In genomic region chr7:112313211-112313610, GRCm38 (mm10) we compare ENCODE assay signal across 21 mouse cellular contexts.
DNase-seq lines count a peak whose midpoint lies in the region; ATAC-seq and TF ChIP-seq lines count a peak whose summit lies in the region.
"Had no signal": no experiment of that assay in that cellular context is flagged by ENCODE, and none has a peak within 500 bp of the region (broad histone marks: within the 10 kb centered on the region; RNA-seq: fewer than 3 reads in every experiment).

No protein-coding gene starts in this region.

- no peak for TF ChIP-seq EP300 in heart, adult 2 months (IDR thresholded peaks at IDR 0.05; ENCODE audit: insufficient read depth, low read depth, low read length)

- no peaks in the 10 kb centered on the region for H3K27me3 ChIP-seq in heart, adult 2 months (ENCODE audit: control insufficient read depth, insufficient read depth, low read length)
- H3K27me3 ChIP-seq in hindbrain, embryonic 12.5 days = no peaks in the 10 kb centered on the region
- H3K27me3 ChIP-seq in hindbrain, embryonic 10.5 days (ENCODE audit: insufficient read depth, poor library complexity, severe bottlenecking) = no peaks in the 10 kb centered on the region
- H3K27me3 ChIP-seq in lung, embryonic 15.5 days = no peaks in the 10 kb centered on the region
- no peaks in the 10 kb centered on the region for H3K27me3 ChIP-seq in forebrain, embryonic 13.5 days
- H3K27me3 ChIP-seq: hindbrain, embryonic 15.5 days; intestine, embryonic 15.5 days; liver, embryonic 13.5 days had no signal

- no peak for DNase-seq in heart, adult 2 months
- no peak for DNase-seq in heart, postnatal 10 days
- no peak for DNase-seq in hindbrain, embryonic 10.5 days (ENCODE audit: low spot score)
- no peak for DNase-seq in lung, adult 18-20 months
- DNase-seq: adrenal gland, postnatal 14 days; cerebellum, adult 9-10 months; kidney, postnatal 4 days; layer of hippocampus, adult 9-11 months; liver, embryonic 13.5 days; lung, embryonic 14.5 days; right cerebral cortex, postnatal 14 days had no signal

- no peak for TF ChIP-seq POLR2A in heart, adult 2 months (IDR thresholded peaks at IDR 0.05; ENCODE audit: insufficient read depth, low read depth, low read length)

- no peak for ATAC-seq in hindbrain, embryonic 12.5 days (ENCODE audit: low FRiP score)
- ATAC-seq in lung, embryonic 15.5 days (ENCODE audit: borderline replicate concordance, extremely low read depth, low FRiP score, low TSS enrichment) = no peak
- ATAC-seq in forebrain, embryonic 13.5 days = no peak
- ATAC-seq: CD4-positive, CD25-positive, alpha-beta regulatory T cell, adult 4 months; intestine, embryonic 15.5 days had no signal

- peaks cover 17% of the 10 kb centered on the region for H3K4me1 ChIP-seq in heart, adult 2 months (ENCODE audit: control insufficient read depth, insufficient read depth, low read length)
- peaks cover 9% of the 10 kb centered on the region for H3K4me1 ChIP-seq in hindbrain, embryonic 12.5 days
- 0 out of 2 replicates have a peak, but pooled peaks cover 3% of the 10 kb centered on the region for H3K4me1 ChIP-seq in hindbrain, embryonic 10.5 days (replicated peaks)
- peaks cover 23% of the 10 kb centered on the region for H3K4me1 ChIP-seq in lung, embryonic 15.5 days
- H3K4me1 ChIP-seq in brown adipose tissue, adult 24 weeks (ENCODE audit: control insufficient read depth, insufficient read depth, insufficient read length, low read length) = peaks cover 7% of the 10 kb centered on the region; the same call in 1 of the 2 replicates
- 0 out of 2 replicates have a peak, but pooled peaks cover 6% of the 10 kb centered on the region for H3K4me1 ChIP-seq in forebrain, embryonic 13.5 days
- H3K4me1 ChIP-seq: intestine, embryonic 15.5 days; liver, embryonic 13.5 days had no signal

- peak overlapping the region; percentile 32 for H3K27ac ChIP-seq in heart, adult 2 months
- peak overlapping the region; percentile 17; the same call in 1 of the 2 replicates for H3K27ac ChIP-seq in hindbrain, embryonic 12.5 days
- no peak overlapping the region for H3K27ac ChIP-seq in hindbrain, embryonic 10.5 days
- peak overlapping the region; percentile 2; the same call in 1 of the 2 replicates for H3K27ac ChIP-seq in lung, embryonic 15.5 days
- 0 out of 2 replicates have a peak overlapping the region, but pooled peaks have one; percentile 5 for H3K27ac ChIP-seq in brown adipose tissue, adult 24 weeks (replicated peaks; ENCODE audit: low read depth, low read length)
- H3K27ac ChIP-seq in forebrain, embryonic 13.5 days = no peak overlapping the region
- H3K27ac ChIP-seq: intestine, embryonic 15.5 days; liver, embryonic 13.5 days; macrophage had no signal

- peaks cover 12% of the 10 kb centered on the region for H3K36me3 ChIP-seq in heart, adult 2 months (ENCODE audit: control insufficient read depth, insufficient read depth, low read length)
- H3K36me3 ChIP-seq in hindbrain, embryonic 12.5 days = no peaks in the 10 kb centered on the region
- no peaks in the 10 kb centered on the region for H3K36me3 ChIP-seq in hindbrain, embryonic 10.5 days
- H3K36me3 ChIP-seq in lung, embryonic 15.5 days = peaks cover 18% of the 10 kb centered on the region; the same call in 1 of the 2 replicates
- H3K36me3 ChIP-seq in forebrain, embryonic 13.5 days (ENCODE audit: poor library complexity, severe bottlenecking) = no peaks in the 10 kb centered on the region
- H3K36me3 ChIP-seq: hindbrain, embryonic 15.5 days; liver, embryonic 13.5 days had no signal

- H3K4me2 ChIP-seq in hindbrain, embryonic 12.5 days (replicated peaks) = no peak overlapping the region
- H3K4me2 ChIP-seq in lung, embryonic 15.5 days = no peak overlapping the region
- no peak overlapping the region for H3K4me2 ChIP-seq in forebrain, embryonic 13.5 days
- H3K4me2 ChIP-seq: hindbrain, embryonic 15.5 days; intestine, embryonic 15.5 days; liver, embryonic 13.5 days; lung, embryonic 14.5 days had no signal

- H3K9me3 ChIP-seq in hindbrain, embryonic 12.5 days (replicated peaks) = no peaks in the 10 kb centered on the region
- no peaks in the 10 kb centered on the region for H3K9me3 ChIP-seq in hindbrain, embryonic 10.5 days
- no peaks in the 10 kb centered on the region for H3K9me3 ChIP-seq in lung, embryonic 15.5 days
- H3K9me3 ChIP-seq in forebrain, embryonic 13.5 days (replicated peaks) = no peaks in the 10 kb centered on the region
- H3K9me3 ChIP-seq: hindbrain, embryonic 15.5 days; intestine, embryonic 15.5 days; liver, embryonic 13.5 days had no signal

- H3K79me2 ChIP-seq in heart, adult 2 months (replicated peaks; ENCODE audit: control insufficient read depth, insufficient read depth, low read length) = no peaks in the 10 kb centered on the region

- WGBS in heart, adult 2 months = 43% methylated on average over 5 of the region's 5 CpGs
- 75% methylated on average over 5 of the region's 5 CpGs for WGBS in hindbrain, embryonic 12.5 days
- WGBS in hindbrain, embryonic 10.5 days = 84% methylated on average over 5 of the region's 5 CpGs
- WGBS in lung, embryonic 15.5 days = 53% methylated on average over 5 of the region's 5 CpGs
- 86% methylated on average over 5 of the region's 5 CpGs for WGBS in forebrain, embryonic 13.5 days

- TF ChIP-seq CTCF in heart, adult 2 months (IDR thresholded peaks at IDR 0.05) = no peak

- intact Hi-C loops in heart, adult 2 months (cut with DNase I) = loop anchor here (5.0 kb wide), 1 partner anchor 36 kb away; no protein-coding TSS in a partner anchor
- intact Hi-C loops in heart, postnatal 10 days (cut with DNase I) = no loop called here

- no peak overlapping the region for H3K4me3 ChIP-seq in heart, adult 2 months
- no peak overlapping the region for H3K4me3 ChIP-seq in hindbrain, embryonic 12.5 days
- no peak overlapping the region for H3K4me3 ChIP-seq in hindbrain, embryonic 10.5 days
- no peak overlapping the region for H3K4me3 ChIP-seq in lung, embryonic 15.5 days
- H3K4me3 ChIP-seq in brown adipose tissue, adult 24 weeks (ENCODE audit: insufficient read depth, low read depth, low read length) = no peak overlapping the region
- H3K4me3 ChIP-seq in forebrain, embryonic 13.5 days = no peak overlapping the region
- H3K4me3 ChIP-seq: hindbrain, embryonic 15.5 days; intestine, embryonic 15.5 days; left cerebral cortex, adult 2 months; liver, embryonic 13.5 days; myocyte had no signal

- no peak overlapping the region for H3K9ac ChIP-seq in heart, adult 2 months (ENCODE audit: low read depth, low read length)
- no peak overlapping the region for H3K9ac ChIP-seq in hindbrain, embryonic 12.5 days
- no peak overlapping the region for H3K9ac ChIP-seq in lung, embryonic 15.5 days
- H3K9ac ChIP-seq in forebrain, embryonic 13.5 days = no peak overlapping the region
- H3K9ac ChIP-seq: hindbrain, embryonic 15.5 days; intestine, embryonic 15.5 days; liver, embryonic 13.5 days; lung, embryonic 14.5 days had no signal

Comparison
In these comparisons a context has a peak if more than half of its experiments do, and no peak if none do; other contexts are left out.
1. H3K27ac ChIP-seq: peak in heart, adult 2 months (single experiment), hindbrain, embryonic 12.5 days (single experiment), lung, embryonic 15.5 days (single experiment) and brown adipose tissue, adult 24 weeks (single experiment); none in hindbrain, embryonic 10.5 days (single experiment) and forebrain, embryonic 13.5 days (single experiment).